Comparison of ENCODE assay signal across 9 mouse cellular contexts in the genomic region with DNA sequence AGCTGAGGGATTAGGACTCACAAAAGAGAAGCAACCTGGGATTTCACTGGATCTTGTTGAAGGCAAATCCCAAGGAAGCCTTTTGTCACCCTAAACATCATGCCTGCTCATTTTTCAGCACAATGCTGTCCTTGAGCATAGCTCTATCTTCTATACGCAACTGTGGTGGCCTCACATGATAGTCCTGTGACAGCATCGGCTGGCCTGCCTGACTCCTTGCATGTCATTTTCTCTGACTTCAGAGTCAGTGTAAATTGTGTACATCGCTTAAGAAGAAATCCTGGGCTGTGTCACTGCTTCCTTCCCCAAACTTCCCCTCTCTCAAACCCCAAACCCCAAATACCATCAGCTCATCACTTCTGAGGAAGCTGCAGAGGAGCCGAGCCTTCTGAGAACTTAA.
DNase-seq lines count a peak whose midpoint lies in the region; ATAC-seq and TF ChIP-seq lines count a peak whose summit lies in the region.
"Had no signal": no experiment of that assay in that cellular context is flagged by ENCODE, and none has a peak within 500 bp of the region (broad histone marks: within the 10 kb centered on the region; RNA-seq: fewer than 3 reads in every experiment).

No protein-coding gene starts in this region.

- in situ Hi-C loops in CH12.LX (cut with MboI; ENCODE audit: low pct_ligation_motif_present, low pct_unique_long_range_greater_than_20kb, low sequenced_read_pairs): no loop called here

- TF ChIP-seq CTCF in liver, adult 2 months (IDR thresholded peaks at IDR 0.05; ENCODE audit: low read depth, low read length): no peak
- TF ChIP-seq CTCF in CH12.LX (conservative IDR thresholded peaks at IDR 0.05 in 1 of 2, IDR thresholded peaks at IDR 0.05 in 1 of 2; ENCODE audit: low read depth in 2 of 2, low read length in 2 of 2): no peak
- TF ChIP-seq CTCF in layer of hippocampus, adult 2 months (conservative IDR thresholded peaks at IDR 0.05): no peak

- no peaks in the 10 kb centered on the region for H3K9me3 ChIP-seq in liver, embryonic 11.5 days (ENCODE audit: control insufficient read depth, low read length)
- H3K9me3 ChIP-seq in CH12.LX (replicated peaks; ENCODE audit: low read length): no peaks in the 10 kb centered on the region

- H3K4me3 ChIP-seq in liver, adult 2 months (ENCODE audit: insufficient read depth, low read depth, low read length): no peak overlapping the region
- H3K4me3 ChIP-seq in liver, embryonic 11.5 days (ENCODE audit: low read depth, low read length): no peak overlapping the region
- H3K4me3 ChIP-seq in CH12.LX (replicated peaks in 1 of 3; ENCODE audit: low read depth in 2 of 3, low read length in 2 of 3, poor library complexity in 1 of 3): no peak overlapping the region
- H3K4me3 ChIP-seq in brown adipose tissue, adult 24 weeks (ENCODE audit: insufficient read depth, low read depth, low read length): no peak overlapping the region
- no peak overlapping the region for H3K4me3 ChIP-seq in layer of hippocampus, adult 2 months

- no peaks in the 10 kb centered on the region for H3K79me2 ChIP-seq in liver, adult 2 months (ENCODE audit: control insufficient read depth, insufficient read depth, low read length)
- no peaks in the 10 kb centered on the region for H3K79me2 ChIP-seq in CH12.LX (replicated peaks; ENCODE audit: control insufficient read depth, extremely low read depth, insufficient read depth, poor library complexity, severe bottlenecking)

- no peaks in the 10 kb centered on the region for H3K27me3 ChIP-seq in liver, adult 2 months (ENCODE audit: control insufficient read depth, insufficient read depth, low read length)
- no peaks in the 10 kb centered on the region for H3K27me3 ChIP-seq in liver, embryonic 11.5 days (replicated peaks; ENCODE audit: control insufficient read depth, insufficient read depth, low read length)
- H3K27me3 ChIP-seq in CH12.LX (replicated peaks): no peaks in the 10 kb centered on the region
- H3K27me3 ChIP-seq: Patski had no signal

- no peak for TF ChIP-seq RAD21 in CH12.LX (IDR thresholded peaks at IDR 0.05; ENCODE audit: low read depth, low read length)

- intact Hi-C loops in left cerebral cortex, postnatal 10 days (cut with DNase I): no loop called here

- 83% methylated on average over 4 of the region's 4 CpGs for WGBS in liver, adult 2 months
- 34% methylated on average over 4 of the region's 4 CpGs for WGBS in liver, embryonic 11.5 days

- TF ChIP-seq POLR2A in liver, adult 2 months (IDR thresholded peaks at IDR 0.05; ENCODE audit: extremely low read depth, insufficient read depth, low read length): no peak
- TF ChIP-seq POLR2A in CH12.LX (IDR thresholded peaks at IDR 0.05; ENCODE audit: low read depth, low read length): no peak

- no peak for DNase-seq in liver, adult 2 months (ENCODE audit: extremely low read depth, low read depth, low spot score)
- DNase-seq in liver, embryonic 11.5 days (ENCODE audit: low spot score): no peak
- peak; percentile 8 for DNase-seq in CH12.LX (ENCODE audit: extremely low read depth)
- DNase-seq in monocyte, adult 2 months (ENCODE audit: low read depth in 1 of 2, low spot score in 2 of 2): peak; percentile 41 to 56
- DNase-seq in left cerebral cortex, postnatal 10 days (ENCODE audit: extremely low spot score in 1 of 2, low spot score in 2 of 2): no peak
- no peak for DNase-seq in layer of hippocampus, adult 2 months (ENCODE audit: low spot score in 2 of 2)
- DNase-seq: layer of hippocampus, postnatal 36 days had no signal

- no peaks in the 10 kb centered on the region; the same call in 1 of the 2 replicates for H3K4me1 ChIP-seq in liver, adult 2 months (ENCODE audit: control insufficient read depth, insufficient read depth, low read length)
- H3K4me1 ChIP-seq in liver, embryonic 11.5 days (replicated peaks; ENCODE audit: control insufficient read depth, insufficient read depth, low read length): no peaks in the 10 kb centered on the region
- peaks cover 0 to 17% of the 10 kb centered on the region in 2 experiments; a peak in 2 of 4 replicates for H3K4me1 ChIP-seq in CH12.LX (ENCODE audit: control insufficient read depth in 1 of 2, insufficient read depth in 2 of 2)
- peaks cover 5% of the 10 kb centered on the region; the same call in 1 of the 2 replicates for H3K4me1 ChIP-seq in brown adipose tissue, adult 24 weeks (ENCODE audit: control insufficient read depth, insufficient read depth, insufficient read length, low read length)

- ATAC-seq in liver, embryonic 11.5 days (replicated peaks; ENCODE audit: low FRiP score): no peak
- ATAC-seq: Patski had no signal

- no peaks in the 10 kb centered on the region for H3K36me3 ChIP-seq in liver, adult 2 months (ENCODE audit: control insufficient read depth, insufficient read depth, low read length)
- H3K36me3 ChIP-seq in liver, embryonic 11.5 days (ENCODE audit: control insufficient read depth, insufficient read depth, low read length): no peaks in the 10 kb centered on the region
- H3K36me3 ChIP-seq in CH12.LX (replicated peaks in 1 of 2; ENCODE audit: control insufficient read depth in 1 of 2, insufficient read depth in 1 of 2, low read length in 1 of 2): no peaks in the 10 kb centered on the region

- dilution Hi-C loops in CH12.LX (cut with MboI; ENCODE audit: extremely low pct_ligation_motif_present, extremely low pct_unique_long_range_greater_than_20kb, low sequenced_read_pairs): no loop called here

- H3K9ac ChIP-seq in liver, adult 2 months (ENCODE audit: low read depth, low read length): no peak overlapping the region
- no peak overlapping the region for H3K9ac ChIP-seq in liver, embryonic 11.5 days (ENCODE audit: low read depth, low read length)
- no peak overlapping the region for H3K9ac ChIP-seq in CH12.LX (ENCODE audit: insufficient read depth, low read depth)

- no peak for TF ChIP-seq EP300 in CH12.LX (IDR thresholded peaks at IDR 0.05; ENCODE audit: low read length)

- no peak overlapping the region for H3K4me2 ChIP-seq in liver, embryonic 11.5 days
- no peak overlapping the region for H3K4me2 ChIP-seq in CH12.LX (ENCODE audit: insufficient read depth, low read depth, poor library complexity, severe bottlenecking)

- peak overlapping the region; percentile 22; the same call in 1 of the 2 replicates for H3K27ac ChIP-seq in liver, adult 2 months (replicated peaks; ENCODE audit: insufficient read depth, low read depth, low read length)
- no peak overlapping the region for H3K27ac ChIP-seq in liver, embryonic 11.5 days (ENCODE audit: low read depth, low read length)
- no peak overlapping the region for H3K27ac ChIP-seq in CH12.LX (ENCODE audit: insufficient read depth, low read depth)
- H3K27ac ChIP-seq in brown adipose tissue, adult 24 weeks (replicated peaks; ENCODE audit: low read depth, low read length): peak overlapping the region; percentile 11; the same call in 1 of the 2 replicates
- H3K27ac ChIP-seq in layer of hippocampus, adult 2 months: no peak overlapping the region

TF ChIP-seq in CH12.LX, 34 proteins besides CTCF, POLR2A, EP300 and RAD21:
- no peak for TF ChIP-seq HCFC1 (IDR thresholded peaks at IDR 0.05; ENCODE audit: low read depth, low read length)
- TF ChIP-seq BHLHE40 (IDR thresholded peaks at IDR 0.05; ENCODE audit: low read depth, low read length): peak; percentile 24; the same call in 1 of the 2 replicates
- no peak for TF ChIP-seq MAX (IDR thresholded peaks at IDR 0.05; ENCODE audit: low read length)
- no peak for TF ChIP-seq MEF2A (IDR thresholded peaks at IDR 0.05; ENCODE audit: borderline replicate concordance, low read depth, low read length)
- no peak for TF ChIP-seq JUND (conservative IDR thresholded peaks at IDR 0.05; ENCODE audit: low read depth, low read length)
- no peak for TF ChIP-seq ZKSCAN1 (IDR thresholded peaks at IDR 0.05; ENCODE audit: borderline replicate concordance, low read depth, low read length)

Comparison
In these comparisons a context has a peak if more than half of its experiments do, and no peak if none do; other contexts are left out.
1. H3K27ac ChIP-seq: peak in liver, adult 2 months (single experiment) and brown adipose tissue, adult 24 weeks (single experiment); none in liver, embryonic 11.5 days (single experiment), CH12.LX (single experiment) and layer of hippocampus, adult 2 months (single experiment).
2. DNase-seq: peak in CH12.LX (single experiment) and monocyte, adult 2 months (2 of 2); none in liver, adult 2 months (single experiment), liver, embryonic 11.5 days (single experiment), left cerebral cortex, postnatal 10 days (0 of 2) and layer of hippocampus, adult 2 months (0 of 2).